Mouse (Mus musculus) heart, postnatal 10 days (tissue): ENCODE results near the gene Kcnab2. TPM values are rescaled to one million over a fixed set of nuclear protein-coding genes. Genes with fewer than 3 reads are reported as not detected.

Experiments
- DNase-seq, 2 experiments: peaks; one replicate each; pipeline ENCODE4 v3.0.0; 2021
- intact Hi-C: fragments of 180-260 bp; cut with DNase I; formaldehyde crosslinking; loops from one replicate; pipeline ENCODE4 v1.15.1; 2025
- total RNA-seq, 2 experiments: library from RNA; stranded (reverse); gene quantifications; 2 replicates each; pipeline ENCODE4 v1.2.3; 2021

The Kcnab2 gene
- 1 to 10 TPM; 2.4 to 2.7 TPM for total RNA-seq

DNA sequence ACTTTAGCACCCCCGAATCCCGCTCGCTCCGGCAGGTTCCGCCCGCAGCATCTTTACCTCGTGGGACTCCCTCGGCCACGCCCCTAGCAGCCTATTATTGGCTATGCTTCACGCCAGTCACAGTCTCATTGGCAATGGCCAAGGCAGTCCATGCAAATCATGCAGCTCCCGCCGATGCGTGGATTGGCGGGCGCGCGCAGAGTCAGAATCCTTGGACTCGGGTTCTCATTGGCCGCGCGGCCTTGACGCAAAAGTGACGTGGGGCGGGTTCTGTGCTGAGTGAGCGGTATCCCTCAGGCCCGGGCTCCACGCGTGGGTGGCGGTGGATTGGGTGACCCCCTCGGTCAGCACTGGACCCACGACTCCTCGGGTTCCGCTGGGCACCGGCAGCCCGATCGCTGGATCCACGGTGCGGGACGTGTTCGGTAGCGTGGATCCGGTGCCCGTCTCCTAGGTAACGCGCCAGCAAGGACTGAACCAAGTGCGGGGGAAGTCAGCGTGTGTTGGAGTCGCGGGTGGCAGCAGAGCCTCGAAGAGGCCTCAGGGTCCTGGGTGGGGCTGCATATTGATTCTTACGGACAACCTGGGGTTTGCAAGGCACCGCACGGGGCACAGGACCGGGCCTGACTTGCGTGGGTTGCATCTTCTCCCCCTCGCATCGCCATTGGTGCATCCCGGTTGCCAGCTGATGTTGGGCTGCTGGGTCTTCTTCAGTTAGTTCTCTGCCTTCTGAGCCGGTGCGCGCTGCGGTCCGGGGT is at the start of gene Kcnab2:
Gene Kcnab2, minus strand, starts transcription at position 406 of the 758 bp plus-strand sequence.
- intact Hi-C loops: no loop called here

DNA sequence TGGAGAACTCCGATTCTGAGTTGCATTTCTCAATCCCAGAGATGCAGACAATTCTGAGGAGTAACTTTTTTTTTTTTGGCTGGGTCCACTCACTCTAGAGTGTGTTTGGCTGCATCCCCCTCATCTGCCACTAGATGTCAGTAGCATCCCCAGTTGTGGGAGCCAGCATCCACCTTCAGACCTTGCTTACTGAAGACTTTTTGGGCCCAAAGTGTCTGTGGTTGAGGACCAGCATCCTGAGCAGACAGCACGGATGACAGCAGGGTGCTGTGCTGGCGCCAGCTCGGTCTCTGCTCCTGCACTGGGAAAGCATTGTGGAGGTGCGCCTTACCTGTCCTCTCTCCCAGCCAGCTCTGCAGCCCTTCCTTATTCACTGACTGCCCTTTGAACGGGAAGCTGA is 42.4 kb upstream of the Kcnab2 start:
- intact Hi-C loops: no loop called here

More for the DNA sequence above, at the start of gene Kcnab2:
- peak; percentile 99 for DNase-seq

DNA sequence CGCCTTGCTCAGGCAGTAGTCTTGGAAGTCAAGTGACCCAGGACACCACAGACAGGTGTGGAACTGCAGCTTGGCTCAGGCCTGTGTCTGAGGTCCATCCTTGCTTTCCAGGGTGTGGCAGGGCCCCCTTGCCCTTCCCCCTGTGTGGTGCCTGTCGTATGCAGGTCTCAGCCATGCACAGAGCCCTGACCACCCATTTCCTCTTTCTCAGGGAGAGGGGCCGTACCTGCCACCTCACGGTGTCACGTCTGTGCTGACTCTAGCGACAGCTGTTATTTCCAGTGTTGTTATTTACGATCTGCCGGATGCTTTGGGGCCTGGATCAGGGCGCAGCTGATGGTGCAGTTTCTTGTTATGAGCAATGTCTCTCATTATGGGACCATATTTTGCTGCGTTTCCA is 41.4 kb upstream of the Kcnab2 start:
- intact Hi-C loops: no loop called here
- DNase-seq: no peak

More for the DNA sequence above, 42.4 kb upstream of the Kcnab2 start:
- DNase-seq: peak; percentile 39 to 74

- DNase-seq: no peak
- intact Hi-C loops: no loop called here
Observed at GRCm38 (mm10) chr4:152514884-152515283, 37.2 kb upstream of the Kcnab2 start.

GRCm38 (mm10) chr4:152512221-152512925 is 34.7 kb upstream of the Kcnab2 start:
- DNase-seq: no peak
- intact Hi-C loops: no loop called here

GRCm38 (mm10) chr4:152494360-152494879 is 16.7 kb upstream of the Kcnab2 start:
- intact Hi-C loops: loop anchor here (5.0 kb wide), 1 partner anchor 322 kb away; no protein-coding TSS in a partner anchor
- no peak for DNase-seq

DNA sequence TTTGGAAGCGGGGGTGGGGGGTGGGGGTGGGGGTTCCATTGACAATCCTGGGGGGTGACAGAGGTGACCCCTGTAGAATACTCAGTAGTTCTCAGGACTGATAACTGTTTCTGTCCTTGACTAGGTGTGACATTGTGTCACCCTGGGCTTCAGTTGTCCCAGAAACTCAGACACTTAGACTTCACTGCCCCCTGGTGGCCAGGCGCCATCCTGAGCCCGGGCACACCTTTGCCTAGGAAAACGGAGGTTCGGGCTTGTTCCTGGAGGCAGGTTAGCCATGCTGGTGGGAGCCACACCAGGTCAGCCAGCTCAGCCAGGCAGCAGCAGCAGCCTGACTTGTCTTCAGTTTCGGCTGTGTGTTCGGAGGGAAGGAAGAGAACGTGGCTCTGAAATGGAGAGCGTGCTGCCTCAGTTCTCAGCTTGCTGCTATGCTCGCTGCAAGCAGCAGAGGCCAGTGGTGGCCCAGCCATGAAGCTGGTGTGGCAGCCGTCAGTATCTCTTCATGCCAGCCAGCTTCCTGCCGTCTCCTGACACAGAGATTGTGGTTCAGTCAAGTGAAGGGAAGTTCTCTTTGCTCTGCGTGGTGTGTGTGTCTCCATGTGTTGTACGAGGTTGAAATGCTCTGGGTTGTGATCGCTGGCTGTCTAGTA is 13.7 kb upstream of the Kcnab2 start:
- DNase-seq: peak; percentile 69 to 81
- intact Hi-C loops: loop anchor here (2.0 to 5.0 kb wide), 3 partner anchors 57 to 319 kb away; no protein-coding TSS in a partner anchor

GRCm38 (mm10) chr4:152490311-152490710 is 12.6 kb upstream of the Kcnab2 start:
- intact Hi-C loops: loop anchor here (2.0 to 5.0 kb wide), 3 partner anchors 56 to 318 kb away; no protein-coding TSS in a partner anchor
- DNase-seq: peak in 1 of 2 experiments; percentile 9

DNA sequence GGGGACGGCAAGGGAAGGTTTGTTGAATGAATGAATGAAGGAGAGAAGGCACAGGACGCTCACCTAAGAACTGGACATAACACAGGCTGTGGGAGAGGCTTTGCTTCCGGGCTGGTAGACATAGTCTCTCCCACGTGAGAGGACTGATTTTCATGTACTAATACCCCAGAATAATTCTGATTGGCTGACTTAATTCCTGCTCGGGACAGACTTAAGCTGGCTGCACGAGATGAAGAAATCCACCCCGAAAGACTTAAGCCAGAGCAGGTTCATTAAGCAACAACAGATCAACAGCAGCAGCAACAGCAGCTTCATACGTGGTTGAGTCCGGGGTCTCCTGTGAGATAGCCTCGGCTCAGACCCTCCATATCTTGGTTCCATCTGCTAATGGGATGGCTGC is 10.4 kb upstream of the Kcnab2 start:
- intact Hi-C loops: no loop called here
- no peak for DNase-seq

GRCm38 (mm10) chr4:152480426-152480825 is 2.8 kb upstream of the Kcnab2 start:
- intact Hi-C loops: no loop called here
- no peak for DNase-seq

DNA sequence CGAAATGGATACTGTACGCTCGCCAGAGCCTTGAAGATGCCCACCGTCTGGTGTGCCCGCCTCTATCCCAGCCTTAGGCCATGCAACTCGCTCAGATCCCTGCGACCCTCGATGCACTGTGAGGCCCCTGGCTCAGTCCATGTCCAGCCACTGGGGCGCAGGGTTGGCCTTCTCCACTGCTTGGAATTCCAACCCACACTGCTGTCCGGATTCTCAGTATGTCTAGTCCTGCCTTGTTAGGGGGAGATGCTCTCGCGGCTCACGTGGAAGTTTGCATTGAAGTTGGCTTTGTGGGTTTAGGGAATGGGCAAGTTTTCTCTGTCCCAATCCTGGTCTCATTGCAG is 525 bp upstream of the Kcnab2 start:
- no peak for DNase-seq
- intact Hi-C loops: no loop called here

DNA sequence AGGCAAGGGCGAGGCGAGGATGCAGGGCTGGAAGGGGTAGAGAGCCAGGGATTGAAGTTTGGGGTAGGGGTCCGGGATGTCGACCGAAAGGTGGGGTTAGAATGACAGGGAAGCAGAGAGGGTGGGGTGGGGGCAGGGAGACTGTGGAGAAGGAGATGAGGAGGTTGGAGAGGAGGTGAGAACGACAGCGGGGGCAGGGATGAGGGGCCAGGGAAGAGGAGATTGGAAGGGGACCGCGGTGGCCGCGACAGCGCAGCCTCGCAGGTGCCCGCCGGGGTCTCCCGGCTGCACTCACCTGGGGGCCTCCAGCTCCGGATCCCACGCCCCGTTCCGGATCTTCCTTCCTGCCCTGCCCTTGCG is 585 bp downstream of the Kcnab2 start:
- intact Hi-C loops: no loop called here
- DNase-seq: no peak

- no peak for DNase-seq
- intact Hi-C loops: no loop called here
Observed at GRCm38 (mm10) chr4:152476427-152477023, 1.1 kb downstream of the Kcnab2 start, which contains the start of gene Nphp4. Gene Nphp4, plus strand, starts transcription at chr4:152476706.

GRCm38 (mm10) chr4:152475941-152476340 is 1.7 kb downstream of the Kcnab2 start:
- DNase-seq: no peak
- intact Hi-C loops: no loop called here

- no peak for DNase-seq
- intact Hi-C loops: no loop called here
Observed at GRCm38 (mm10) chr4:152467951-152468350, 9.7 kb downstream of the Kcnab2 start.

GRCm38 (mm10) chr4:152466601-152467000 is 11.1 kb downstream of the Kcnab2 start:
- intact Hi-C loops: no loop called here

DNA sequence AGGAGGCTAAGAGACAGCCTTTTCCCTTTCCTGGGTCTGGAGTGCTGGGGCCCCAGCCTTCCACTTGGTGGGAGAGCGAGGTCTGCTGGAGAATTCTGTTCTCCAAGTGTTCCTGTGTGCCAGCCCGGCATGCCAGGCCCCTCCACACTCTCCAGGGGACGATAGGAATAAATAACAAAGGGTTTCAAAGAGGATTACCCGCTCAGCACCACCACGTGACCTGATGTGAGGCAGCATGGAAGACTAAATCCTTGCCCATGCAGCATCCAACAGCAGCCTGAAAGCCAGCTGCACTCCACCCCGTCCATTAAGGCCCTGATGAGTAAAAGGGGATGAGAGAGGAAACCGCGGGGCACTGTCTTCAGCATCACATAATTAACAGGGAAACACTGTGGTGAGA is 12.6 kb downstream of the Kcnab2 start:
- intact Hi-C loops: no loop called here
- no peak for DNase-seq

More at GRCm38 (mm10) chr4:152466601-152467000, 11.1 kb downstream of the Kcnab2 start:
- DNase-seq: no peak

DNA sequence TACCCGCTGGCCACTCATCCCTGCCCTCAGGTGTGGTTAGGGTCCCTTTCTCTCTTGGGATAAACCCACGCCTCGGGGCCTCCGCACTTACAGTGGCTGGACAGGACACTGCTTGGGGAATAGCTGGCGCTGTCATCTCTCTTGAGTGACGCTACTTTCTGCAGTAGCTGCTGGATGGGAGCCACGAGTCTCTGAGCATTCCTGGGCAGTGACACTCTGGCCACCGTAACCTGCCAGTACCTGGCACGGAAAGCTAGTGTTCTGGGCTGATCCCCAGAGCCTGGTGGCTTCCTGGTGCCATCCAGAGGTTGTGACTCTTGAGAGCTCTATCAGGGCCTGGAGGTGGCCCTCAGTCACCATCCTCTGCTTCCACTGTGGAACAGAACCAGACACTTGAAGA is 14.5 kb downstream of the Kcnab2 start:
- DNase-seq: peak; percentile 76 to 80
- intact Hi-C loops: no loop called here

DNA sequence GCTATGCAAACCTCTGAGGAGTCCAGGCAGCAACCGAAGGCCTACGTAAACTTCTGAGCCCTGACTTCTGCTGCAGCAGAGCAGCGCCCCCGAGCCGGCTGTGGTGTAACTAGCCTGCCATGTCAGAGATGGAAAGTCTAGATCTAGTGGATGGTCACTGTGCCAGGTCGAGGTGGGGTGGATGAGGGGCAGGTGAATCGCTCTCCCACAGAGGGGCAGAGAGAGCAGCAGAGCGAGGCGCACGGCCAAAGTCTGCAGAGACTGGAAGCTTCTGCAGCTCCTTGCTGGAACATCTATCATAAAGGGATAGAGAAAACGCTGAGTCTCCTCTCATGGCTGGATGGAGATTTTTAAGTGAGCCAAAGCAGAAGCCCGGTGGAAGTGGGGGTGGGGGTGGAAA is 15.2 kb downstream of the Kcnab2 start:
- DNase-seq: no peak

GRCm38 (mm10) chr4:152457673-152458072 is 20.0 kb downstream of the Kcnab2 start:
- DNase-seq: no peak

More for the DNA sequence above, 15.2 kb downstream of the Kcnab2 start:
- intact Hi-C loops: no loop called here

DNA sequence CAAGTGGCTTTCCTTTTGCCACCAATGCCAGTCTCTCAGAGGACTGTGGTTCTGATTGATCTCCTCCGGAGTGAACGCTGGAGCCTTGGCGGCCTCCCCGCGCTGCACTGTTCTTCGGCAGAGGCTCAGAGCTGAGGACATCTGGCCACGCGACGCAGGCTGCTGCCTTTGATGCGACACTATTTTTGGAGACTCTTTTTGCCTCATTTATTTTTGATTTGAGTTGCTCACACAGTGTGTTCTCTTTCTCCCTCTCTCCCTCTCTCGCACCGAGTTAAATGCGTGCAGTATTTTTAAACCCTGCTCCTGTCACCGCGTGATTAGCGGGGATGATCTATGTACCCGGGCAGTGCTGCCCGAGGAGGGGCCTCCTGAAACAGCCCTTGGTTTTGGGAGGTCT is 21.1 kb downstream of the Kcnab2 start:
- DNase-seq: no peak
- intact Hi-C loops: no loop called here

More at GRCm38 (mm10) chr4:152457673-152458072, 20.0 kb downstream of the Kcnab2 start:
- intact Hi-C loops: no loop called here
